Mouse (Mus musculus) layer of hippocampus, postnatal 14 days (tissue): ENCODE results near the gene Pqbp1. TPM values are rescaled to one million over a fixed set of nuclear protein-coding genes. Genes with fewer than 3 reads are reported as not detected.
"Not testable (repeated sequence)": the region's sequence is repeated elsewhere in the genome, so short reads cannot be mapped to it uniquely, and the experiment has no call there.

ENCODE experiments used
- DNase-seq, 2 experiments: peaks; one replicate each; pipeline ENCODE4 v3.0.0; 2021 to 2022; ENCODE audit warnings: low spot score in 2 of 2, mixed read lengths in 1 of 2
- long read RNA-seq, 2 experiments: library from polyadenylated mRNA; stranded (forward); transcript quantifications; one replicate each; pipeline ENCODE4 v2.0.0; 2021
- total RNA-seq, 2 experiments: library from RNA; stranded (reverse); gene quantifications; 2 replicates each; pipeline ENCODE4 v1.2.3; 2021

Pqbp1 gene
- 10 to 100 TPM; 72.6 to 80.1 TPM for total RNA-seq
- long read RNA-seq, experiment 1, transcript Pqbp1-203 (7 exons, 1,148 nt), result major isoform, 17 of 37 reads
- long read RNA-seq, experiment 1, transcript Pqbp1-201 (7 exons, 1,104 nt), result minor isoform, 11 of 37 reads
- long read RNA-seq, experiment 1, partial matches to known transcripts, result 1 of 37 reads
- long read RNA-seq, experiment 1, other reads (novel, unspliced or antisense), result 4 of 37 reads
- long read RNA-seq, experiment 2, transcript Pqbp1-201 (7 exons, 1,104 nt), result minor isoform, 12 of 63 reads
- long read RNA-seq, experiment 2, transcript Pqbp1-203 (7 exons, 1,148 nt), result major isoform, 36 of 63 reads
- long read RNA-seq, experiment 2, partial matches to known transcripts, result 1 of 63 reads
- long read RNA-seq, experiment 2, other reads (novel, unspliced or antisense), result 7 of 63 reads

DNA sequence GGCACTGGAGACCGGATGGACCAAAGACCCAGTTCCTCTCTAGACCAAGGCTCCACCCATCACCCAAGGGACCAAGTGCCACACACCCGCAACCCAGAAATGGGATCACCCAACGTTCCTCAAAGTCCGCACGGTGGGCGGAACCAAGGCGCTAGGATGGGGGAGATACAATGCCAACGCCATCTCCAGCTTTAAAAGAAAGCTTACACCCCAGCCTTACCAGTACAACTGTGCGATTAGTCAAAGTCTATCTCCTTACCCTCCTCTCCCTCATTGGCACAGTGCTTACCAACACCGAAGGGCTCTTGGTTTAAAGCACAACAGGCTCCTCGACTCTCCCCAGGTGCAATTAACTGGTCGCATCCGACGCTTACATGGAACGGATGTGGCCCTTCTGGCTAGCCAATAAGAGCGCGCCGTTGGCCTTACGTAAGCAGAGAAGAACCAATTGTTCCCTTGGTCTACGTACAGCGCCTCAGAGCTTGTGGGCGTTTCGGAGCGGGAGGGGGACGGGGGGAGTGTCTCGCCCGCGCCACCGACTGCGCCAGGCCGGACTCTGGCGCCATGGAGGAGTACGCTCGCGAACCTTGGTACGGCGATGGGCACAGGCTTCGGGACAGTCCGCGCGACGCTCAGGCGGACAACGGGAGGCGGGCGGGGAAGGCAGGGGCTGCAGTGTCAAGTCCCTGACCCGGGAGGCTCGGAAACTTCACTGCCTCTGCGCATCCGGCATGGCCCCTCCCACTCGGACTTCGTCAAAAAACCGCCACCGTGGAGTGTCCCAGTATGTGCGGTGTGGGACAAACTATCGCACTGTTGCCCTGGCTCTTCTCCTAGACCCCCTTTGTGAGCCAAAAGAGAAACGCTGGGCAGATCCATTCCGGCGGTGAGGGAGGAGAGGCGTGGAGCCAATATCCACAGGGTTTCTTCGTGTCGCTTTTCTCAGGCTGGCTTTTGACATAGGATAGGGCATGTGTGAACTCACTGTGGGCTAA, at the start of gene Pqbp1, which contains the start of gene Timm17b:
Pqbp1 (minus strand) TSS at position 390 of the 995 bp plus-strand sequence.
Timm17b (plus strand) TSS at position 478 of the 995 bp plus-strand sequence.
- peak; percentile 83 to 91 for DNase-seq

DNA sequence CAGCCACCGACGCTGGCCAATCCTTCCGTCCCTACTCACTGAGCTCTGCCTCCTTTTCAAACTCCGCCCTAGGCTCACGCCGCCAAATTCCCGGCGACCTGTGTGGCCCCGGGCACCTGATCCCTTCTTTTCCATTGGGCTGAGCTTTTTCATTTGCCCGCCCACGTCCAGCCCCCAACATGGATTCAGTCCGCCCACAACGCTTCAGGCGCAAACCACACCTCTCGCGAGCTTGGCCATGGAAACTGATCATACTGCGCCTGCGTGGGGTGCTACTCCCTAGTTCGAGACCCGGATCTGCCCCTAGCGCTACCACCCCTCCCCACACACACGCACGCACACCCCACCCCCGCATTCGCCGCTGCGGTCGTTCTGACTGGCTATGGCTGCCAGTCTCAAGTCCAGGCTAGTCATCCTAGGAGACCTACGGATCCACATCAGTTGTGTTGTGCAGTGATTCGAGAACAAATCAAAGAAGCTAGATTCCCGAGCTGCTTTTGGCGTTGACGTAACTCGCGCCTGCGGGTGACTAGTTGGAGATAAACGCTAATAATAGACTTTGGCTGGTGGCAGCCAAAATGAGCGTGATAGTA, 48.9 kb upstream of the Pqbp1 start:
- DNase-seq, result peak; percentile 88 to 95

GRCm38 (mm10) chrX:7947108-7947899, 48.2 kb upstream of the Pqbp1 start, which contains the start of gene Hdac6:
Gene Hdac6, minus strand, starts transcription at chrX:7947889.
- DNase-seq, result no peak

DNA sequence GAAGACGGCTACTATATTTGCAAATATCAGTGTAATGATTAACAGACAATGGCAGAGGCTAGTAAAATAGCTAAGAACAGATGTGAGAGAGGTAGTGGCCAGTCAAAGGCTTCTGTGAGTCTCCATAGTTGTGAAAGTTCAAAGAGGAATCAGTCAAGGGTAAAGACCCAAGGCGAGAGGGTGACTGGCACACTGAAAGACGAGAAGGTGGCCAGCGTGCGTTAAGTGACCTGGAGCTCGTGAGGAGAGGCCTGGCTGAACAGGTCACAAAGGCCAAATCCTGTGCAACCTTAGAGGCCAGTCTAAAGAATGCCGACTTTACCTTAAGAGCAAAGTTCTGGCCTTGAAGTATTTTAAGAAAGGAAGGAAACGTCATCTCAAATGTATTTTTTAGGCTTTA, 46.5 kb upstream of the Pqbp1 start:
- DNase-seq, result no peak

- DNase-seq, result no peak
These were observed 38.6 kb upstream of the Pqbp1 start for GRCm38 (mm10) chrX:7937667-7938066.

GRCm38 (mm10) chrX:7936874-7937273, 37.8 kb upstream of the Pqbp1 start:
- no peak for DNase-seq

GRCm38 (mm10) chrX:7928270-7928790, 29.3 kb upstream of the Pqbp1 start, which contains the start of gene Eras:
Gene Eras, minus strand, starts transcription at chrX:7928607.
- DNase-seq, result no peak

- DNase-seq, result no peak
These were observed 28.0 kb upstream of the Pqbp1 start for GRCm38 (mm10) chrX:7927116-7927515.

GRCm38 (mm10) chrX:7926266-7926665, 27.2 kb upstream of the Pqbp1 start:
- DNase-seq, result no peak

DNA sequence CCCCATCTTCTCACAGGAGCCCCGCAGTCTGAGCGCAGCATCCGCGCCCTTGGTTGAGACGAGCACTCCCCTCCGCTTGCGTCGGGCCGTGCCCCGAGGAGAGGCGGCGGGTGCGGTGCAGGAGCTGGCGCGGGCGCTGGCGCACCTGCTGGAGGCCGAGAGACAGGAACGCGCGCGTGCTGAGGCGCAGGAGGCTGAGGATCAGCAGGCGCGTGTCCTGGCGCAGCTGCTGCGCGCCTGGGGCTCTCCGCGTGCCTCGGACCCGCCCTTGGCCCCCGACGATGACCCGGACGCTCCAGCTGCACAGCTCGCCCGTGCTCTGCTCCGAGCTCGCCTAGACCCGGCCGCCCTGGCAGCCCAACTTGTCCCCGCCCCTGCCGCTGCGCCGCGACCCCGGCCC, 23.0 kb upstream of the Pqbp1 start:
- DNase-seq, result no peak

DNA sequence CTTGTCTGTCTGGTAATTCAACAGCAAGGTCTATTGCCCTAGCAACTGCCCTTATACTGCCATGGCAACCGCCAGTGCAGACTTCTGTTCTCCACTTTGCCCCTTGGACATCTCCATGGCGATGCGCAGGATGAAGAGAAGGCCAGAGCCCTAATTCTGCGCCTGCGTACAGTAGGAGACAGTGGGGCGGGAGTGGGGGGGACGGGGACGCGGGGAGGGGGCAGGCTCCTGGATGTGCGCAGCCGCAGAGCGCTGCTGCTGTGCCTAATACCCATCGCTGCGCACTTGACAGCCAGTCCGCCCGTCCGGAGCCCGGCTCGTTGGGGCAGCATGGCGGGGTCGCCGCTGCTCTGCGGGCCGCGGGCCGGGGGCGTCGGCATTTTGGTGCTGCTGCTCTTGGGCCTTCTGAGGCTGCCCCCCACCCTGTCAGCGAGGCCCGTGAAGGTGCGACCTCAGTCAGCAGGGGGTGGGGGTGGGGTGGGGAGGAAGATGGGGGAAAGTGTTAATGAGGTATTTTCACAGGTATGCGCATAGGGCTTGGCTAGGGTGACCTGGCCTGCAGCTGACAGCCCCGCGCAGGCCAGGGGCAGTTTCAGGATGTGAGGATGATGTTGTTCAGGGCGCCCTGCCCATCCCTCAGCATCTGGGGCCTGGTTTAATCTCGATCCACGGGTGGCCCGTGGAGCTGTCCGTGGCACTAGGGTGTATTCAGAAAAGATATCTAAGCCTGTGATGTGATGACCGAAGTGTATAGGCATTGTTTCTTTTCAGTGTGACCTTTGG, 20.7 kb upstream of the Pqbp1 start, which contains the start of gene Pcsk1n:
Pcsk1n (plus strand) TSS at position 222 of the 783 bp plus-strand sequence.
- DNase-seq, result peak; percentile 54 to 59

DNA sequence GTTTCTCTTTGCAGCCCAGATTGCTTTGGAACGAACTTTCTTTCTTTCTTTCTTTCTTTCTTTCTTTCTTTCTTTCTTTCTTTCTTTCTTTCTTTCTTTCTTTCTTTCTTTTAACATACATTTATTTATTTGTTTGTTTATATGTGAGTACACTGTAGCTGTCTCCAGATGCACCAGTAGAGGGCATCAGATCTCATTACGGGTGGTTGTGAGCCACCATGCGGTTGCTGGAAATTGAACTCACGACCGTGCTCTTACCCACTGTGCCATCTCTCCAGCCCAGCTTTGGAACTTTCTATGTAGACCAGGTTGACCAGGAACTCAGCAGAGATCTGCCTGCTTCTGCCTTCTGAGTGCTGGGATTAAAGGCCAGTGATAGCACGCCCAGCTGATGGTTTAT, 18.9 kb upstream of the Pqbp1 start:
- DNase-seq, result not testable (repeated sequence)

DNA sequence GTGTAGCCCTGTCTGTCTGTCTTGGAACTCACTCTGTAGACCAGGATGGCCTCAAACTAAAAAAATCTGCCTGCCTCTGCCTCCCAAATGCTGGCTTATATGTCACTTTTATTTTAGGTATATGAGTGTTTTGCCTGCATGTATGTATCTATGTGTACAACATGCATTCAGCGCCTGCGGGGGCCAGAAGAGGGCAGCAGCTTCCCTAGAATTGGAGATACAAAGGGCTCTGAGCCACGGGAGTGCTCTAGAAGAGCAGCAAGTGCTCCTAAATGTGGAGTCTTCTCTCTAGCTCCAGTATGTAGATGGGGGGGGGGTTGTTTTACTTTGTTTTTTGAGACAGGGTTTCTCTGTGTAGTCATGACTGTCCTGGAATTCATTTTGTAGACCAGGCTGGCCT, 16.6 kb upstream of the Pqbp1 start:
- DNase-seq, result not testable (repeated sequence)

DNA sequence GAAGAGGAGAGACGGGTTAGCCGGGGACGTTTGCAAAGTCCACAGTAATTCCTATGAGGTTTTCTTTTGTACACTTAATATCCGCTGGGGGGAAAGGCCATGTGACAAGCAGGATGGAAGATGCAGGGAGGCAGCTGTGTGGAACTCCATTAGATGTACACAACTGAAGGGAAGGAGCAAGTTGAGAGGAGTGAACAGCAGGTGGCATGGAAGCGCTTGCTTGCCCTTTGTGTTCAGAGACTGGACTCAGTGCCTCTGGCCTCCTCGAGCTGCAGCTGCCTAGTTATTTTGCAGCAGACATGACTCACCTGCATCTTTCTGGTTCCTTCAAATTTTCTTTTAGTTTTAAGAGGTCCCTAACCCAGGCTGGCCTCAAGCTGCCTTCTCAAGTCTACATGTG, 11.4 kb upstream of the Pqbp1 start:
- DNase-seq, result no peak

GRCm38 (mm10) chrX:7909242-7909641, 10.2 kb upstream of the Pqbp1 start, which contains the start of gene Gm10490:
Gene Gm10490, plus strand, starts transcription at chrX:7909542.
- not testable (repeated sequence) for DNase-seq

GRCm38 (mm10) chrX:7907735-7908134, 8.7 kb upstream of the Pqbp1 start, which contains the start of gene Gm10491:
Gene Gm10491, minus strand, starts transcription at chrX:7907835.
- no peak for DNase-seq

- DNase-seq, result no peak
These were observed 5.4 kb upstream of the Pqbp1 start for GRCm38 (mm10) chrX:7904441-7904840.

- no peak for DNase-seq
These were observed 858 bp downstream of the Pqbp1 start for GRCm38 (mm10) chrX:7898211-7898610.
